Mouse (Mus musculus) kidney, adult 2 months (tissue): ENCODE measurements around the gene Acsm1. TPM values are rescaled to one million over a fixed set of nuclear protein-coding genes. Genes with fewer than 3 reads are reported as not detected.

ENCODE experiments used
- DNase-seq: peaks from one replicate; pipeline ENCODE4 v3.0.0; 2021
- H3K27ac ChIP-seq: fragments of 200-500 bp; 2 replicates; pipeline ENCODE4 v1.5.1; 2012; ENCODE audit warnings: low read depth, low read length, control low read depth, inconsistent platforms; ENCODE audit not compliant: insufficient read depth
- H3K27me3 ChIP-seq: fragments of 200-500 bp; replicated peaks from 2 replicates; pipeline ENCODE4 v1.6.1; 2012; ENCODE audit warnings: mild to moderate bottlenecking, moderate library complexity, low read length, inconsistent platforms; ENCODE audit not compliant: control insufficient read depth, insufficient read depth
- H3K36me3 ChIP-seq: fragments of 200-500 bp; 2 replicates; pipeline ENCODE4 v1.6.1; 2012; ENCODE audit warnings: mild to moderate bottlenecking, moderate library complexity, low read length, inconsistent platforms; ENCODE audit not compliant: control insufficient read depth, insufficient read depth
- H3K4me1 ChIP-seq: fragments of 200-500 bp; 2 replicates; pipeline ENCODE4 v1.6.1; 2011; ENCODE audit warnings: low read length; ENCODE audit not compliant: control insufficient read depth, insufficient read depth
- H3K4me3 ChIP-seq: fragments of 200-500 bp; 2 replicates; pipeline ENCODE4 v1.5.1; 2011; ENCODE audit warnings: mild to moderate bottlenecking, low read depth, low read length, control low read depth; ENCODE audit not compliant: insufficient read depth
- CTCF ChIP-seq: fragments of 200-500 bp; conservative IDR thresholded peaks from 2 replicates; pipeline ENCODE4 v1.5.1; 2011; ENCODE audit warnings: low read depth, mild to moderate bottlenecking, control low read depth, low read length, moderate library complexity, mixed read lengths; ENCODE audit not compliant: insufficient read depth, insufficient read length
- POLR2A ChIP-seq: fragments of 200-500 bp; IDR thresholded peaks from one replicate; pipeline ENCODE4 v1.6.1; 2011; ENCODE audit warnings: low read depth, low read length, control low read depth
- WGBS: fragments of 180-500 bp; shearing (Covaris S2); methylation state at CpG from one replicate; pipeline ENCODE4 v1.1.7; 2018; 5-methylcytosine and 5-hydroxymethylcytosine counted together
- polyA plus RNA-seq: library from polyadenylated mRNA; depleted of rRNA; stranded (reverse); fragments of >200 nt; gene quantifications from 2 replicates; pipeline ENCODE4 v1.2.3, GENCODE M21; 2012

The Acsm1 gene
- polyA plus RNA-seq, 1 experiment = 209 TPM

DNA sequence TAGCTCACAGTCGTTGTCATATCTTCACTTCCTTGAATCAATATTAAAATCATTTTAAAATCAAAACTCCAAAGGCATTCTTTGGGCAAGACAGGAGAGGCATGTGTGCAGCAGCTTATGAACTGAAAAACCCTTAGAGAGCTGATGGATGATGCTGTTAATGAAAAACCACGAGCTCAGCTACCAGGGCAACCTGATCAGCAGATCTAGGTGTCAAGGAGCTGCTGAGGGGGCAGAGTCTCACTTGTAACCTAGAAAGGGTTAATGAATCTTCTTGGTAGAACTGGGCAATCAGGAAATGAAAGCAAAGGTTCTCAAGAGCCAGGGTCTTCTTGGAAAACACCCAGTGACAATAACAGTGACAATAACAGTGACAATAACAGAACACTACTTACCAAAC lies 10.3 kb upstream of the Acsm1 start:
- 27% methylated on average over 2 of the region's 2 CpGs for WGBS
- TF ChIP-seq POLR2A = no peak
- no peak for TF ChIP-seq CTCF
- Histone ChIP-seq H3K27ac (peak overlapping the region; percentile 98), H3K27me3 (no peaks in the 10 kb centered on the region), H3K36me3 (peaks cover 18% of the 10 kb centered on the region; the same call in 1 of the 2 replicates), H3K4me3 (no peak overlapping the region), H3K4me1 (peaks cover 18% of the 10 kb centered on the region; the same call in 1 of the 2 replicates)
- DNase-seq = peak; percentile 90

DNA sequence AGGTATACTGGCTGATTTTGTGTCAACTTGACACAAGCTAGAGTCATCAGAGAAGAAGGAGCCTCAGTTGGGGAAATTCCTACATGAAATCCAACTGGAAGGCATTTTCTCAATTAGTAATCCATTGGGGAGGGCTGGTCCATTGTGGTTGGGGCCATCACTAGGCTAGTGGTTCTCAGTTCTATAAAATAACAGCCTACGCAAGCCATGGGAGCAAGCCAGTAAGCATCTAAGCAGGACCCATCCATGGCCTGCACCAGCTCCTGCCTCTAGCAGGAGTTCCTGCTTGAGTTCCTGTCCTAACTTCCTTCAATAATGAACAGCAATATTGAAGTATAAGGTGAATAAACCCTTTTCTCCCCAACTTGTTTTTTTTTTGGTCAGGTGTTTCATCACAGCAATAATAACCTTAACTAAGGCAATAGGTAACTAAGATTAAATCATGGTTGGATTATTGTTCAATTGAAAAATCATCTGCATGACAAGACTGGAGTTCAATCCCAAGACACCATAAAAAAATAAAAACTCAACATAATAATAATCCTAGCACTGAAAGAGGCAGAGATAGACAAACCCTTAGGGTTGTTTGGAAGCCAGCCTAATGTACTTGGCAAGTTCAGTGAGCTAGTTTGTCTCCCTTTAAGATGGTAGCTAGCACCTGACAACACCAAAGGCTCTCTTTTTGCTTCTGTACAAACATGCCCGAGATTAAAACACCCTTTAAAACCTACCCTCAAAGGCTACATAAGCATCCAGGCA lies 5.5 kb upstream of the Acsm1 start:
- WGBS = 73% methylated on average over 2 of the region's 2 CpGs
- DNase-seq = peak; percentile 79
- peaks cover 7% of the 10 kb centered on the region; the same call in 1 of the 2 replicates for H3K36me3 ChIP-seq
- TF ChIP-seq CTCF = no peak
- H3K4me1 ChIP-seq = peaks cover 24% of the 10 kb centered on the region; the same call in 1 of the 2 replicates
- peak overlapping the region; percentile 99 for H3K27ac ChIP-seq
- no peak overlapping the region for H3K4me3 ChIP-seq
- H3K27me3 ChIP-seq = no peaks in the 10 kb centered on the region

DNA sequence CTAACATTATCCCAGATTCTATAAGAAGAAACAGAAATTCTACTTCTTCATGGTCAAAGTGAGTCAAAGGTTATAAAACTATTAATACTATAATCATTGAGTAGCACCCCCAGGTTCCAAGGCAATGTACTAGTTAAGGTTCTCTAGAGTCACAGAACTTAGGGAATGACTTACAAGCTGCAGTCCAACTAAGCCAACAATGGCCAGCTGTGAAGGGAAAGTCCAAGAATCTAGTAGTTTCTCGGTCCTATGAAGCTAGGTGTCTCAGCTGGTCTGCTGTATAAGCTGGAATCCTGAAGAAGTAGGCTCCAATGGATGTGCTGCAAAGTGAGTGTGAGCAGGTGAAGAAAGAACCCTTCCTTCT lies 4.9 kb upstream of the Acsm1 start:
- WGBS = 54% methylated on average over 1 of the region's 1 CpGs
- H3K4me3 ChIP-seq = no peak overlapping the region
- H3K4me1 ChIP-seq = peaks cover 24% of the 10 kb centered on the region; the same call in 1 of the 2 replicates
- H3K36me3 ChIP-seq = peaks cover 5% of the 10 kb centered on the region; the same call in 1 of the 2 replicates
- peak; percentile 62 for DNase-seq
- peak overlapping the region; percentile 99 for H3K27ac ChIP-seq
- TF ChIP-seq CTCF (no peak), POLR2A (no peak)
- H3K27me3 ChIP-seq = no peaks in the 10 kb centered on the region

DNA sequence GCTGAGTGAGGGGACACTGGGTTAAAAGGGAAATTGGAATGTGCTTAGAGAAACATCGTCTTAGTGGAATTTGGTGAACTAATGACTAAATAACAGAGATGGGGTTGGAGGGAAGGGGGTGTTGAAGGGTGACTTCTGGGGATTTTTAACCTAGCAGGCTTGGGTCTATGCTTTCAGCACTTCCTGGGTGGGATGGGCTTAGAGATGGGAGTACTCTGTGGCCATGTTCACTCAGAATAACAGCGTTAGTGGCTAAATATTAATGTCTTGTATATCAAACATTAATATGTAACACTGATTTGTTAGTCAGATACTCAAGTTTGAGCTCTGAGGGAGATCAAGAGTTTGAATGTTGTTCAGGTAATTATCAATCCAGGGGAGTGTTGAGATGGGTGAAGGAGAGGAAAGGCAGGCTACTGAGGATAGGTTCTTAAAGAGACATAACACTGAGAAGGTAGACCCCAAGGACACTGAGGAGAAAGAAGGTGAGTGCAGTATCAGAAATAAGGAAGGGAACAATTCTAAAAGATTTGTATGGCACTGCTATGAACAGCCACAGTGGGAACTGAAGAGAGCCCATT lies 1.8 kb upstream of the Acsm1 start:
- Histone ChIP-seq H3K27me3 (no peaks in the 10 kb centered on the region), H3K36me3 (no peaks in the 10 kb centered on the region), H3K4me1 (peaks cover 27% of the 10 kb centered on the region; the same call in 1 of the 2 replicates), H3K27ac (peak overlapping the region; percentile 100), H3K4me3 (no peak overlapping the region)
- WGBS = 42% methylated on average over 2 of the region's 2 CpGs
- TF ChIP-seq CTCF = no peak
- TF ChIP-seq POLR2A = no peak
- DNase-seq = peak; percentile 91

DNA sequence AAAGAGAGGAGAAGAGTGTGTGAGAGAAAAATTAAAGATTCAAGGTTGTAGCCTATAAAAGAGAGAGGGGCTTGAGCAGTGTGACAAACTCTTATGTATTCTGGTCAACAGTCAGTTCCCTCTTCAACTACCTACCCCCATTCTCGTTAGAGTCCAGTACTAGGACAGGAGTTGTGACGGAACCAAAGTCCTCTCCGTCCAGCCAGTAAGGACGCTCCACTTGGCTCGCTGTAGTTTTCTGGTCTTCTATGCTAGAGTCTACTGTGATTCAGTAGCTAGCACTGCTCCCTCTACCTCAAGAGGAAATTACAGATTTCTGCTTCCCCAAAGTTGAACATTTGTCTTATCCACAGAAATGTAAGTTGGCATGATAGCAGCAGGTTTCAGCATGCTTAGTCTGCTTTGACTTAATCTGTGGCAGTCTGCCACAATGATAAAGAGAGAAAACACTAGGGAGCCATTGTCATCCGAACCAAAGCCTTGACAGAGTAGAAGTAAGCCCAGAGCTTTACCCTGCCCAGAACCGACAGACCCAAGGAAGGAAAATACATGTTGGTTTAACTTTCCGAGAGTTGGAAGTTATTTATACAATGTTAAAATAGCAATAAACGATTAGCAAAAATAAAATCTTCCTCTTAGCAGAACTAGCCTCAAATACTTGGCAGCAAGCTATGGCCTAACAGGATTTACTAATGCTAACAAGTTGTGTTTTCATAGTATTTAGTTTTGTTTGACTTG lies 731 bp upstream of the Acsm1 start:
- no peak for TF ChIP-seq CTCF
- no peak for TF ChIP-seq POLR2A

DNA sequence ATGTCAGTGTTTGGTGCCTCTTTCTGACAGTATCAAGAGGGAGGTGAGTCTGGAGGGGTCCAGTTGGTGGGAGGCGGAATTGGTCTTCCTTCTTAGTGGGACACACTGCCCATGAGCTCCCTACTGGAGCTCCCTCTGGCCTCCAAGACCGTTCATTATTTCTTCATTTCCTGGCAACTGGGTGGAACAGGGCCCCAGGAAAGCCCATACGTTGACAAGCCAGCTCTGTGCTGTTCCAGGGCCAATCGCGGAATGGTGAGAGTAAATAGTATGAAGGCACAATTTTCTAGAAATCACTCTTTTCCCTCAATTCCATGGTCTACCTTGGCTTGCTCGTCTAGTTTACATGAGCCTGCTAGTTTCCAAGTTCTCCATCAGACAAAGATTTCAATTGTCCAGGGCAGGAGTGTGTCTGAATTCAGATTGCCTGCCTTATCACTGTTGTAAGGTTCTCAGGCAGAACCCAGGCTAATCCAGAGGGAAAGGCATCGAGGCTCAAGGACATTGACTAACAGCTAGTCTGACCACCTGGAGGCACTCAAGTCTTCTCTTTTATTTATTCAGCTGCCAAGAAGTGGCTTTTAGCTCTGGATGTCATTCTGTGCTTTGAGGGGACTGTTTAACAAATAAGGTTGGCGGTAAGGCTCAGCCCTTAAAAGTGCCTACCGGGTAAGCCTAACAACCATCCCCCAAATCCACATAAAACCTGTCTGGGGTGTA lies 1.1 kb downstream of the Acsm1 start:
- no peak overlapping the region for H3K4me3 ChIP-seq
- H3K27ac ChIP-seq = peak overlapping the region; percentile 85
- H3K4me1 ChIP-seq = peaks cover 27% of the 10 kb centered on the region; the same call in 1 of the 2 replicates
- TF ChIP-seq CTCF (no peak), POLR2A (no peak)
- no peaks in the 10 kb centered on the region for H3K27me3 ChIP-seq
- no peaks in the 10 kb centered on the region; the same call in 1 of the 2 replicates for H3K36me3 ChIP-seq
- DNase-seq = no peak
- WGBS = 60% methylated on average over 9 of the region's 9 CpGs

More for the DNA sequence above, 731 bp upstream of the Acsm1 start:
- 53% methylated on average over 9 of the region's 9 CpGs for WGBS
- peak overlapping the region; percentile 94 for H3K27ac ChIP-seq
- peak; percentile 87 for DNase-seq
- H3K27me3 ChIP-seq = no peaks in the 10 kb centered on the region
- no peak overlapping the region for H3K4me3 ChIP-seq
- no peaks in the 10 kb centered on the region; the same call in 1 of the 2 replicates for H3K36me3 ChIP-seq
- peaks cover 27% of the 10 kb centered on the region; the same call in 1 of the 2 replicates for H3K4me1 ChIP-seq

DNA sequence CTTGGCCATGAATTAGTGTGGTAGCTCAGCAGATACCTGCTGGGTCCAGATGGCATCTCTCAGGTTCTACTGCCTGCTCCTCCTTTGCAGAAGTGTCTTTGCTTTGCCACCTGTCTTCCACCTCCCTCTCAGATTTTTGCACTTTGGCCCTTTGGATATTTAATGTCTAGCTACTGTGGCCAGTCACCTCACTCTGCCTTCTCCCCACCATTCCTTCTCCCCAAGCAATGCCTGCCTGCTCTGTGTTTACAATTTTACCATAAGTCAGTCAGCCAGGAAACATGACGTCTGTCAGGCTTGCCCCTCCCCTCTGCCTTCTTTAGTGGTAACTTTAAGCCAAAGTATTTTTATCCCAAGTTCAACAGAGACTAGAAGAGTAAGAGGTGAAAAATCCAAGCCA lies 9.7 kb downstream of the Acsm1 start:
- DNase-seq = peak; percentile 75
- TF ChIP-seq POLR2A = no peak
- Histone ChIP-seq H3K4me3 (no peak overlapping the region), H3K27ac (peak overlapping the region; percentile 93), H3K36me3 (peaks cover 4% of the 10 kb centered on the region; the same call in 1 of the 2 replicates), H3K27me3 (no peaks in the 10 kb centered on the region), H3K4me1 (peaks cover 19% of the 10 kb centered on the region; the same call in 1 of the 2 replicates)
- WGBS = 11% methylated on average over 1 of the region's 1 CpGs
